Mouse (Mus musculus): ENCODE measurements around the gene Hibadh.

The Hibadh gene

GRCm38 (mm10) chr6:52567327-52568299, 72.6 kb downstream of the Hibadh start:
- DNase-seq (ENCODE audit: low spot score): no peak

- no peak for DNase-seq (ENCODE audit: low spot score)
These were observed 75.0 kb downstream of the Hibadh start for GRCm38 (mm10) chr6:52565210-52565609.

GRCm38 (mm10) chr6:52562994-52563393, 77.2 kb downstream of the Hibadh start:
- no peak for DNase-seq (ENCODE audit: low spot score)

GRCm38 (mm10) chr6:52559041-52559440, 81.1 kb downstream of the Hibadh start:
- DNase-seq (ENCODE audit: low spot score): no peak

- DNase-seq (ENCODE audit: low spot score): no peak
These were observed 95.8 kb downstream of the Hibadh start for GRCm38 (mm10) chr6:52544376-52544775.

- DNase-seq (ENCODE audit: low spot score): no peak
These were observed 97.7 kb downstream of the Hibadh start for GRCm38 (mm10) chr6:52542464-52542863.

GRCm38 (mm10) chr6:52539911-52540310, 100.3 kb downstream of the Hibadh start:
- DNase-seq (ENCODE audit: low spot score): no peak

GRCm38 (mm10) chr6:52535072-52535704, 105.0 kb downstream of the Hibadh start:
- no peak for DNase-seq (ENCODE audit: low spot score)

GRCm38 (mm10) chr6:52532144-52532492, 108.1 kb downstream of the Hibadh start:
- DNase-seq (ENCODE audit: low spot score): no peak

GRCm38 (mm10) chr6:52531366-52532143, 108.6 kb downstream of the Hibadh start:
- DNase-seq (ENCODE audit: low spot score): no peak

- DNase-seq (ENCODE audit: low spot score): no peak
These were observed 109.3 kb downstream of the Hibadh start for GRCm38 (mm10) chr6:52530861-52531260.

GRCm38 (mm10) chr6:52524226-52524625, 116.0 kb downstream of the Hibadh start:
- no peak for DNase-seq (ENCODE audit: low spot score)

GRCm38 (mm10) chr6:52518704-52519103, 121.5 kb downstream of the Hibadh start:
- DNase-seq (ENCODE audit: low spot score): no peak

- no peak for DNase-seq (ENCODE audit: low spot score)
These were observed 122.9 kb downstream of the Hibadh start for GRCm38 (mm10) chr6:52517272-52517671.

GRCm38 (mm10) chr6:52513876-52514405, 126.2 kb downstream of the Hibadh start:
- no peak for DNase-seq (ENCODE audit: low spot score)

- DNase-seq (ENCODE audit: low spot score): no peak
These were observed 131.4 kb downstream of the Hibadh start for GRCm38 (mm10) chr6:52508789-52509188.

- DNase-seq (ENCODE audit: low spot score): no peak
These were observed 132.2 kb downstream of the Hibadh start for GRCm38 (mm10) chr6:52507946-52508345.

GRCm38 (mm10) chr6:52507171-52507570, 133.0 kb downstream of the Hibadh start:
- no peak for DNase-seq (ENCODE audit: low spot score)

- no peak for DNase-seq (ENCODE audit: low spot score)
These were observed 134.1 kb downstream of the Hibadh start for GRCm38 (mm10) chr6:52505777-52506755.

- DNase-seq (ENCODE audit: low spot score): peak; percentile 9
These were observed 135.3 kb downstream of the Hibadh start for GRCm38 (mm10) chr6:52504676-52505460.
